Mouse (Mus musculus): ENCODE results near the gene Snapc3. TPM values are rescaled to one million over a fixed set of nuclear protein-coding genes. Genes with fewer than 3 reads are reported as not detected.

The Snapc3 gene
- polyA plus RNA-seq, 1 experiment from 2014 or later = 66.5 TPM

DNA sequence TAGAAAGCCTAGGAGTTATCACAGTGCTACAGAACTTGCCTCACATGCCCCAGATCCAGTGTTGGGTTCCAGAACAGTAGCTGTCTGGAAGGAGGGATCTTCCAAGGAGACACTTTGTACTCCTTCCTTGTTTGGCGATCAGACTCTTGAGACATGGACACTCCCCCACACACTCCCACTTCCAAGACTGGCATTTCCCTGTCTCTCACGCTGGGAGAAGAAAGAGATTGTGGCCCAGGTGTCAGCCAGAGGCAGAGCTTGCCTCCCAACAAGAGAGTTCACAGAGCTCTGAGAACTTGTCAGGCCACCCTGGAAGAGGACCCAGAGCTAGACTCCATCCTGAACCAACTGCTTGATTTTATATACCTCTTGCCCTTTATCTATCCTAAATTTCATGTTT lies 27.0 kb upstream of the Snapc3 start:
- 70% methylated on average over 2 of the region's 2 CpGs for WGBS
- Histone ChIP-seq H3K36me3 (replicated peaks; ENCODE audit: control insufficient read depth, insufficient read depth) (no peaks in the 10 kb centered on the region), H3K27me3 (ENCODE audit: control insufficient read depth, insufficient read depth, low read length) (no peaks in the 10 kb centered on the region), H3K4me1 (replicated peaks; ENCODE audit: control insufficient read depth, insufficient read depth, low read length) (no peaks in the 10 kb centered on the region), H3K4me3 (replicated peaks; ENCODE audit: low read length) (no peak overlapping the region), H3K4me2 (replicated peaks) (no peak overlapping the region), H3K27ac (no peak overlapping the region), H3K9ac (no peak overlapping the region), H3K9me3 (ENCODE audit: control insufficient read depth, low read length) (no peaks in the 10 kb centered on the region)
- no peak for DNase-seq (ENCODE audit: low spot score)
- no peak for ATAC-seq (ENCODE audit: low FRiP score)

DNA sequence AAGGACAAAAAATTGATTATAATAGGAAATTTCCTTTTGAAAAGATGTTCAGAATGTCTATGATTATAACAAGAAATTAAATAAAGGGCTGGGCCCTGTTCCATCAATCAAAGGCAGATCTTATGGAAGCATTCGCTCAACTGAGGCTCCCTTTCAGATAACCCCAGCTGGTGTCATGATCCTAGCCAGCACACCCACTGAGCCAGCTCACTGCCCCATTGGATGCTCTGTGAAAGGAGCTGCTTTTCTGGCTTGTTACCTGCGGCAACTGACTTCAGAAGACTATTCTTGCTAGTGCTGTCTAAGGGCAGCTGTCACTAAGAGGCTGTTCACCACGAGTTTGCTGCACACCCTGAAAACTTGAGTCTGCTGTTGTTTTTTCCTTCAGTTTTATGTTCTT lies 25.6 kb upstream of the Snapc3 start:
- no peaks in the 10 kb centered on the region for H3K27me3 ChIP-seq (ENCODE audit: control insufficient read depth, insufficient read depth, low read length)
- no peak overlapping the region for H3K9ac ChIP-seq
- ATAC-seq (ENCODE audit: low FRiP score) (no peak), DNase-seq (ENCODE audit: low spot score) (no peak)
- WGBS = 15% methylated on average over 3 of the region's 3 CpGs
- H3K36me3 ChIP-seq (replicated peaks; ENCODE audit: control insufficient read depth, insufficient read depth) = no peaks in the 10 kb centered on the region
- no peaks in the 10 kb centered on the region for H3K9me3 ChIP-seq (ENCODE audit: control insufficient read depth, low read length)
- H3K4me1 ChIP-seq (replicated peaks; ENCODE audit: control insufficient read depth, insufficient read depth, low read length) = no peaks in the 10 kb centered on the region
- no peak overlapping the region for H3K27ac ChIP-seq
- H3K4me3 ChIP-seq (replicated peaks; ENCODE audit: low read length) = no peak overlapping the region
- H3K4me2 ChIP-seq (replicated peaks) = no peak overlapping the region

GRCm38 (mm10) chr4:83393733-83394132 lies 23.8 kb upstream of the Snapc3 start:
- DNase-seq (ENCODE audit: low spot score) (no peak), ATAC-seq (ENCODE audit: low FRiP score) (no peak)
- Histone ChIP-seq H3K4me3 (replicated peaks; ENCODE audit: low read length) (no peak overlapping the region), H3K9ac (no peak overlapping the region), H3K4me1 (replicated peaks; ENCODE audit: control insufficient read depth, insufficient read depth, low read length) (no peaks in the 10 kb centered on the region; the same call in 1 of the 2 replicates), H3K36me3 (replicated peaks; ENCODE audit: control insufficient read depth, insufficient read depth) (no peaks in the 10 kb centered on the region), H3K4me2 (replicated peaks) (no peak overlapping the region), H3K27ac (no peak overlapping the region), H3K27me3 (ENCODE audit: control insufficient read depth, insufficient read depth, low read length) (no peaks in the 10 kb centered on the region), H3K9me3 (ENCODE audit: control insufficient read depth, low read length) (no peaks in the 10 kb centered on the region)
- WGBS = 90% methylated on average over 1 of the region's 1 CpGs

GRCm38 (mm10) chr4:83396346-83396745 lies 21.2 kb upstream of the Snapc3 start:
- 92% methylated on average over 4 of the region's 4 CpGs for WGBS
- Histone ChIP-seq H3K4me3 (replicated peaks; ENCODE audit: low read length) (no peak overlapping the region), H3K4me2 (replicated peaks) (no peak overlapping the region), H3K36me3 (replicated peaks; ENCODE audit: control insufficient read depth, insufficient read depth) (no peaks in the 10 kb centered on the region), H3K9me3 (ENCODE audit: control insufficient read depth, low read length) (no peaks in the 10 kb centered on the region), H3K27me3 (ENCODE audit: control insufficient read depth, insufficient read depth, low read length) (no peaks in the 10 kb centered on the region), H3K27ac (no peak overlapping the region), H3K9ac (no peak overlapping the region), H3K4me1 (replicated peaks; ENCODE audit: control insufficient read depth, insufficient read depth, low read length) (no peaks in the 10 kb centered on the region; the same call in 1 of the 2 replicates)
- ATAC-seq (ENCODE audit: low FRiP score) (no peak), DNase-seq (ENCODE audit: low spot score) (no peak)

DNA sequence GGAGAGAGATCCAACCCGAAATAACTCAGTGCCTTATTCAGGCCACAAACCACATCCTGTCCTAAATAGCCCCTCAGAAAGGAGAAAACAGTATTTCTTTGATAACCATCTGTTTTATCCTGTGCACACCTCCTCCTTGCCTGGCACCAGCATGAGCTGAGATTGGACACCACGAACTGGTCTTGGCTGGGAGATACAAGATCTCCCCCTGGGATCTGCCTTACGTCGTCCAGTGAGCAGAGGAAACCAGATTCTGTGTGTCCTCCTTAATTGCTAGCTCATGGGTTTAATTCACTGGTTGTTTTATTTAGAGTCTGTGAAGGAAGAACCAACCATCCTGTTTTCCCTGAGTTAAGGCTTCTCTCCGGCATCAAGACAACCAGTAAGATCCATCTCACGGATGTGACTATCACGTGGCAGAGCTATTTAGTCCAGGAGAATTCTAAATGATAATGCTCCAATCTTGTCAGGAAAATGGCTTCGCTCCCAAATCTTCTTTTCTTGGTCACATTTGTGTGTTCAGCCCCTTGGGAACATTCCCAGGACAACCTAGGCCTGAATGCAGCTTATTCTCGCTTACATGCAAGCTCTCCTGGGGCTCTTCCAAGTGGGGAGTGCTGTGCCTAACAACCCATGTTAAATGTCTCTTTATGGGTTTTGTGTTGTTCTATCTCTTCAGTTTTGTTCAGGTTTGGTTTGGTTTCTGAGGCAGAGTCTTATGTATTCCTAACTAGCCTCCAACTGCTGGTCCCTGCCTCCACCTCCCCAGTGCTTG lies 20.3 kb upstream of the Snapc3 start:
- 70% methylated on average over 9 of the region's 9 CpGs for WGBS
- H3K27ac ChIP-seq = no peak overlapping the region
- no peak overlapping the region for H3K9ac ChIP-seq
- DNase-seq (ENCODE audit: low spot score) (no peak), ATAC-seq (ENCODE audit: low FRiP score) (no peak)
- no peaks in the 10 kb centered on the region; the same call in 1 of the 2 replicates for H3K4me1 ChIP-seq (replicated peaks; ENCODE audit: control insufficient read depth, insufficient read depth, low read length)
- H3K4me3 ChIP-seq (replicated peaks; ENCODE audit: low read length) = no peak overlapping the region
- H3K27me3 ChIP-seq (ENCODE audit: control insufficient read depth, insufficient read depth, low read length) = no peaks in the 10 kb centered on the region
- no peak overlapping the region for H3K4me2 ChIP-seq (replicated peaks)
- no peaks in the 10 kb centered on the region for H3K36me3 ChIP-seq (replicated peaks; ENCODE audit: control insufficient read depth, insufficient read depth)
- no peaks in the 10 kb centered on the region for H3K9me3 ChIP-seq (ENCODE audit: control insufficient read depth, low read length)

DNA sequence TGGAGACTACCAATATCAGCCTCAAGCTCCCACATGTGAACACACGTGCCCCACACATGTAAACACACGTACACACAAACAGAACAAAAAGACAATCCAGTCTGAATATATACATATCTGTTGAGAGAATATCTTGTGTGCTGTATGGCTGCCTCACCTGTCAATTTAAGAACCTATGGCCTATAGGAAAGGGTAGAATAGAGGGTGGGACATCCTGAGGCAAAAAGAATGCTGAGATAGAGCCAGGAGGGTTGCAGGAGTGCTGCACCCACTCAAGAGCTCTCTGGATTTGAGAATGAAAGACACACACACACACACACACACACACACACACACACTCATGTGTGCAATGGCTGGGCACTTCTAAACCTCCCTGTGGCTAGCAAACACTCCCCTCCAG lies 19.0 kb upstream of the Snapc3 start:
- Histone ChIP-seq H3K36me3 (replicated peaks; ENCODE audit: control insufficient read depth, insufficient read depth) (no peaks in the 10 kb centered on the region), H3K4me1 (replicated peaks; ENCODE audit: control insufficient read depth, insufficient read depth, low read length) (no peaks in the 10 kb centered on the region; the same call in 1 of the 2 replicates), H3K4me3 (replicated peaks; ENCODE audit: low read length) (no peak overlapping the region), H3K27ac (no peak overlapping the region), H3K27me3 (ENCODE audit: control insufficient read depth, insufficient read depth, low read length) (no peaks in the 10 kb centered on the region), H3K4me2 (replicated peaks) (no peak overlapping the region), H3K9me3 (ENCODE audit: control insufficient read depth, low read length) (peaks cover 6% of the 10 kb centered on the region; the same call in 1 of the 2 replicates), H3K9ac (no peak overlapping the region)
- DNase-seq (ENCODE audit: low spot score) = no peak
- ATAC-seq (ENCODE audit: low FRiP score) = no peak
- WGBS = 90% methylated on average over 2 of the region's 2 CpGs

GRCm38 (mm10) chr4:83400691-83401595 lies 16.6 kb upstream of the Snapc3 start:
- no peak overlapping the region for H3K4me2 ChIP-seq (replicated peaks)
- H3K27ac ChIP-seq = no peak overlapping the region
- DNase-seq (ENCODE audit: low spot score) (no peak), ATAC-seq (ENCODE audit: low FRiP score) (no peak)
- H3K9me3 ChIP-seq (ENCODE audit: control insufficient read depth, low read length) = peaks cover 8% of the 10 kb centered on the region; the same call in 1 of the 2 replicates
- no peaks in the 10 kb centered on the region; the same call in 1 of the 2 replicates for H3K4me1 ChIP-seq (replicated peaks; ENCODE audit: control insufficient read depth, insufficient read depth, low read length)
- no peaks in the 10 kb centered on the region for H3K36me3 ChIP-seq (replicated peaks; ENCODE audit: control insufficient read depth, insufficient read depth)
- no peak overlapping the region for H3K4me3 ChIP-seq (replicated peaks; ENCODE audit: low read length)
- WGBS = 86% methylated on average over 7 of the region's 7 CpGs
- no peaks in the 10 kb centered on the region for H3K27me3 ChIP-seq (ENCODE audit: control insufficient read depth, insufficient read depth, low read length)
- no peak overlapping the region for H3K9ac ChIP-seq

DNA sequence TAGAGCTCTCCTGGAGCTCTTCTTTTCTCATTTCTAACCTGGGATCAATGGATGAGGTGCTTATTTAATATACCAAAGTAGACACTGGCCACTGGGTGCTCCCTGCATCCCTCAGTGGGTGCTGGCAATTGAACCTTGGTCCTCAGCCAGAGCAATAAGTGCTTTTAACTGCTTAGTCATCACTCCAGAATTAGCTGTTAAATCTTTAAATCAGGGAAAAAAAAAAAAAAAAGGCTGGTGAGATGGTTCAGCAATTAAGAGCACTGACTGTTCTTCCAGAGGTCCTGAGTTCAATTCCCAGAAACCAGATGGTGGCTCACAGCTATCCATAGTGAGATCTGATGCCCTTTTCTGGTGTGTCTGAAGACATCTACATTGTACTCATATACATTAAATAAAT lies 15.8 kb upstream of the Snapc3 start:
- H3K4me1 ChIP-seq (replicated peaks; ENCODE audit: control insufficient read depth, insufficient read depth, low read length) = no peaks in the 10 kb centered on the region; the same call in 1 of the 2 replicates
- H3K9ac ChIP-seq = no peak overlapping the region
- DNase-seq (ENCODE audit: low spot score) = no peak
- no peaks in the 10 kb centered on the region for H3K27me3 ChIP-seq (ENCODE audit: control insufficient read depth, insufficient read depth, low read length)
- no peak for ATAC-seq (ENCODE audit: low FRiP score)
- no peak overlapping the region for H3K4me2 ChIP-seq (replicated peaks)
- no peaks in the 10 kb centered on the region for H3K36me3 ChIP-seq (replicated peaks; ENCODE audit: control insufficient read depth, insufficient read depth)
- H3K4me3 ChIP-seq (replicated peaks; ENCODE audit: low read length) = no peak overlapping the region
- peaks cover 8% of the 10 kb centered on the region; the same call in 1 of the 2 replicates for H3K9me3 ChIP-seq (ENCODE audit: control insufficient read depth, low read length)
- no peak overlapping the region for H3K27ac ChIP-seq

DNA sequence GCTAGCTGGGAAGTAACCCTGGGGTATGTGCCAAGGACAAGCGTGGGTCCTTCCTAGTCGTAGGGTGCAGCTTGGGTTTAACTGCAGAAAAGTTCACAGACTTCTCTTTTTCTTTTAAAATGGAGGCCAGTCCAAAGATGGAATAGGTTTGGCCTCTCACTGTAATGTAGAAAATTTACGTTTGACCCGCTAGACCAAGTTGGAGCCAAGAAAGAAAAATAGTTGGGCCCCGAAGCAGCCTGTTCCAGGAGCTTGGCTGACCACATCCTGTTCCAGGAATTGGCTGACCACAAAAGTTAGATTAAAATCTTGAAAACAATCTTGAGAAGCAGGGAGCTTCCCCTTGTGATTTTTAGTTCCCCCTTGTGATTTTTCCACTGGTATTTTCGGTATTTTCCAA lies 9.8 kb upstream of the Snapc3 start:
- Histone ChIP-seq H3K27ac (no peak overlapping the region), H3K4me3 (replicated peaks; ENCODE audit: low read length) (no peak overlapping the region), H3K4me2 (replicated peaks) (no peak overlapping the region), H3K36me3 (replicated peaks; ENCODE audit: control insufficient read depth, insufficient read depth) (no peaks in the 10 kb centered on the region), H3K4me1 (replicated peaks; ENCODE audit: control insufficient read depth, insufficient read depth, low read length) (no peaks in the 10 kb centered on the region), H3K9me3 (ENCODE audit: control insufficient read depth, low read length) (peaks cover 21% of the 10 kb centered on the region), H3K9ac (no peak overlapping the region), H3K27me3 (ENCODE audit: control insufficient read depth, insufficient read depth, low read length) (no peaks in the 10 kb centered on the region)
- WGBS = 90% methylated on average over 6 of the region's 6 CpGs
- no peak for ATAC-seq (ENCODE audit: low FRiP score)
- DNase-seq (ENCODE audit: low spot score) = no peak

Measured in hindbrain, embryonic 14.5 days (tissue).